Mouse (Mus musculus) neural tube, embryonic 14.5 days (tissue): ENCODE data around the gene Ahctf1. TPM values are rescaled to one million over a fixed set of nuclear protein-coding genes. Genes with fewer than 3 reads are reported as not detected.

ENCODE experiments used
- ATAC-seq: fragments of 200-750 bp; cut with Nextera tagmentation; 2 replicates; pipeline ENCODE4 v1.8.0; 2017; ENCODE audit warnings: low read depth, mild to moderate bottlenecking, moderate TSS enrichment, moderate library complexity
- H3K27ac ChIP-seq: fragments of 300-500 bp; sonication (generic); 2 replicates; pipeline ENCODE4 v1.5.1; 2014; ENCODE audit warnings: low read depth, mild to moderate bottlenecking, control low read depth, low read length, moderate library complexity, mixed read lengths
- H3K27me3 ChIP-seq: fragments of 300-500 bp; sonication (generic); 2 replicates; pipeline ENCODE4 v1.6.1; 2014; ENCODE audit warnings: low read length; ENCODE audit not compliant: control insufficient read depth, insufficient read depth
- H3K36me3 ChIP-seq: fragments of 300-500 bp; sonication (generic); 2 replicates; pipeline ENCODE4 v1.6.1; 2014; ENCODE audit warnings: low read length, mixed read lengths; ENCODE audit not compliant: control insufficient read depth, insufficient read depth
- H3K4me1 ChIP-seq: fragments of 300-500 bp; sonication (generic); 2 replicates; pipeline ENCODE4 v1.6.1; 2014; ENCODE audit warnings: low read length; ENCODE audit not compliant: control insufficient read depth, insufficient read depth
- H3K4me2 ChIP-seq: fragments of 300-500 bp; sonication (generic); 2 replicates; pipeline ENCODE4 v1.6.1; 2014; ENCODE audit warnings: mild to moderate bottlenecking, low read depth, low read length, control low read depth
- H3K4me3 ChIP-seq: fragments of 300-500 bp; sonication (generic); 2 replicates; pipeline ENCODE4 v1.5.1; 2014; ENCODE audit warnings: low read depth, low read length, control low read depth, mixed read lengths
- H3K9ac ChIP-seq: fragments of 300-500 bp; sonication (generic); replicated peaks from 2 replicates; pipeline ENCODE4 v1.6.1; 2014; ENCODE audit warnings: low read depth, mild to moderate bottlenecking, control low read depth, low read length, mixed read lengths
- H3K9me3 ChIP-seq: fragments of 300-500 bp; sonication (generic); 2 replicates; pipeline ENCODE4 v1.6.1; 2016; ENCODE audit warnings: low read length; ENCODE audit not compliant: control insufficient read depth
- WGBS: fragments of 180-500 bp; shearing (Covaris S2); extraction: QIAGEN DNeasy Blood & Tissue Kit; methylation state at CpG from one replicate; pipeline ENCODE4 v1.1.7; 2014; 5-methylcytosine and 5-hydroxymethylcytosine counted together
- polyA plus RNA-seq: library from polyadenylated mRNA; unstranded; fragments of >200 nt; fragmentation: Nextera tagmentation; extraction: Ambion mirVana; gene quantifications from 2 replicates; pipeline ENCODE4 v1.2.1, GENCODE M21; 2014

Gene Ahctf1
- polyA plus RNA-seq, 1 experiment from 2014 or later: 23.6 TPM

DNA sequence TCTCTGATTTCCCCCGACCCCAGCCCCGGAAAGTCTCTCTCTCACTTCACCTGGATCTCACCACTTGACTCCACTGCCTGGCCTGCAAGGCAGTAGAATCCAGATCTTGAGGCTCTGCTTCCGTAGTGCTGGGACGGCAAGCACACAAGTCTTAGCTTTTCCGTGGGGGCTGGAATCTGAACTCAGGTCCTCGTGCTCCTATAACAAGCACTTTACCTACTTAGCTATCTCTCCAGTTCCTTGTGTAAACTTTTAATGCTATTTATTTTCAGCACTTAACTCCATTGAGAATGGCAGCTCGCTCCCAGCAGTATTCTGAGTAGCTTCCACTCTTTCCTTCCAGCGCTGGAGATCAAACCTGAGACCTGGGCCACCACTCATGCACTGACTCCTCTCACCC, 26.6 kb downstream of the Ahctf1 start:
- H3K4me2 ChIP-seq: no peak overlapping the region
- no peak for ATAC-seq
- no peak overlapping the region for H3K9ac ChIP-seq
- no peaks in the 10 kb centered on the region for H3K27me3 ChIP-seq
- peaks cover 65% of the 10 kb centered on the region for H3K36me3 ChIP-seq
- no peak overlapping the region for H3K4me3 ChIP-seq
- WGBS: 95% methylated on average over 8 of the region's 8 CpGs
- H3K27ac ChIP-seq: no peak overlapping the region
- no peaks in the 10 kb centered on the region for H3K4me1 ChIP-seq
- H3K9me3 ChIP-seq: no peaks in the 10 kb centered on the region

- no peaks in the 10 kb centered on the region for H3K4me1 ChIP-seq
- peaks cover 61% of the 10 kb centered on the region for H3K36me3 ChIP-seq
- no peak overlapping the region for H3K4me3 ChIP-seq
- no peak overlapping the region for H3K4me2 ChIP-seq
- no peaks in the 10 kb centered on the region for H3K9me3 ChIP-seq
- WGBS: 84% methylated on average over 4 of the region's 4 CpGs
- H3K9ac ChIP-seq: no peak overlapping the region
- H3K27ac ChIP-seq: no peak overlapping the region
- no peak for ATAC-seq
- no peaks in the 10 kb centered on the region for H3K27me3 ChIP-seq
Observed at GRCm38 (mm10) chr1:179760553-179760952, 42.9 kb downstream of the Ahctf1 start.

- Histone ChIP-seq H3K36me3 (peaks cover 60% of the 10 kb centered on the region), H3K4me2 (no peak overlapping the region), H3K27me3 (no peaks in the 10 kb centered on the region), H3K4me3 (no peak overlapping the region), H3K9me3 (no peaks in the 10 kb centered on the region), H3K4me1 (no peaks in the 10 kb centered on the region), H3K9ac (no peak overlapping the region), H3K27ac (no peak overlapping the region)
- no peak for ATAC-seq
- WGBS: 95% methylated on average over 5 of the region's 5 CpGs
Observed at GRCm38 (mm10) chr1:179760086-179760485, 43.4 kb downstream of the Ahctf1 start.

- Histone ChIP-seq H3K4me1 (no peaks in the 10 kb centered on the region), H3K27ac (no peak overlapping the region), H3K27me3 (no peaks in the 10 kb centered on the region), H3K36me3 (peaks cover 62% of the 10 kb centered on the region), H3K9me3 (no peaks in the 10 kb centered on the region), H3K4me2 (no peak overlapping the region), H3K4me3 (no peak overlapping the region), H3K9ac (no peak overlapping the region)
- no peak for ATAC-seq
Observed at GRCm38 (mm10) chr1:179756477-179756876, 47.0 kb downstream of the Ahctf1 start.

DNA sequence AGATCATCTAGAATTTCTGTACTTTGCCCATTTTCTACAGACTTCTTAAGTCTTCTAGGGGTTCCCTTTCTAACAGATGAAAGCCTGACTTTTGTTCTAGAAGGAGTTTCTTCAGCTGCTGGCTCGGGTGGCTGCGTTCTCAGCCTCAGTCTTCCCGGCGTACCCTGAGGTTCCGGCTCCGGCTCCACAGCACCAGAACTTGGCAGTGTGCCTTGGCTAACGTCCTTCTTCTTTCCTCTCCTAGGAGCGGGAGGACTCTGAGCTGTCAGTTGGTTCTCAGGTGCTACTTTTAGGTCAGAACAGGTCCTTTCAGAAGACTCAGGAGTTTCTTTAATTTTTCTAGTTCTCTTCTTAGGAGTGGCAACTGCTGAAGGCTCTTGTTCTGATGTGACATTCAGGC, 50.5 kb downstream of the Ahctf1 start:
- 96% methylated on average over 8 of the region's 8 CpGs for WGBS
- no peak overlapping the region for H3K4me3 ChIP-seq
- no peaks in the 10 kb centered on the region for H3K9me3 ChIP-seq
- H3K27me3 ChIP-seq: no peaks in the 10 kb centered on the region
- H3K27ac ChIP-seq: no peak overlapping the region
- H3K4me1 ChIP-seq: no peaks in the 10 kb centered on the region
- no peak overlapping the region for H3K4me2 ChIP-seq
- ATAC-seq: no peak
- peaks cover 40% of the 10 kb centered on the region for H3K36me3 ChIP-seq
- H3K9ac ChIP-seq: no peak overlapping the region

DNA sequence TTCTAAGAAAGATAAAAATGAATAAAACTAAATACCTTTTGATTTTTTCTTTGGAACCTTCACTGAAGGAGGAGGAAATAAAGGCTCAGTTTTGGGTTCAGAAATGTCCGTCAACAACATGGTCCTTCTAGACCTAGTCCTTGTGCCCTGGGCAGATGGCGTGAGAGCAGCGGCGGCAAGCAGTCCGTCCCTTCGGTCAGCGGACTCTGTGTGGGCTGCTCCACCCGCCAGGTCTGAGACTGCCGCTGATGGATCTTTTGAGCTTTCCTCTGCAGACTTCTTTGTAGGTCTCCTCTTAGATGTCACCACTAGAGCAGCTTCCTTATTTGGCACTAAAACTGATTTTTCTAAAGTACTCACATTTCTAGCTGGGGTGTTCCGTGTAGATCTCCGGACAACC, 51.2 kb downstream of the Ahctf1 start:
- Histone ChIP-seq H3K9ac (no peak overlapping the region), H3K4me2 (no peak overlapping the region), H3K27me3 (no peaks in the 10 kb centered on the region), H3K27ac (no peak overlapping the region), H3K4me3 (no peak overlapping the region), H3K9me3 (no peaks in the 10 kb centered on the region), H3K4me1 (no peaks in the 10 kb centered on the region), H3K36me3 (peaks cover 40% of the 10 kb centered on the region)
- no peak for ATAC-seq
- 97% methylated on average over 11 of the region's 11 CpGs for WGBS

DNA sequence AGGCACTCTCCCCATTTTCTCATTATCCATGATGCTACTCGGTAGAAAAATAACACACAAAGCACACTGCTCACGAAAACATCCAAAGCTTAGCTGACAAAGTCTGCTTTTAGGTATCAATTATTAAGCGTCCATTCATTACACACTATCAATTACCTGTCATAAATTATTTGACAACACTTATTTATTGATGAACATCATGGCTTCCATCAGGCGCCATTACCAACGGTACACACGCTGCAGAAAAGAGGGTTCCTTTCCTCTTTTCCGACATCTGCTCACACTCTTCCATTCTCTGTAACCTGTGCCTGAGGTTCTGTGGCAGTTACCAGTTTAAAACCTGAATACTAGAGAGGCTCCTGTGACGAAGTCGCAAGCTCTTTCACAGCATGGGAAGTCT, 58.3 kb downstream of the Ahctf1 start, which contains the start of gene Kif28:
Gene Kif28 (minus strand): TSS at position 101 of the 400 bp plus-strand sequence.
- Histone ChIP-seq H3K27ac (no peak within 1 kb of the TSS), H3K36me3 (peaks cover 18% of the 10 kb centered on the region; the same call in 1 of the 2 replicates), H3K4me2 (no peak within 1 kb of the TSS), H3K9me3 (no peaks in the 10 kb centered on the region), H3K9ac (no peak within 1 kb of the TSS), H3K27me3 (no peaks in the 10 kb centered on the region), H3K4me3 (no peak within 1 kb of the TSS), H3K4me1 (no peaks in the 10 kb centered on the region)
- WGBS: 89% methylated on average over 9 of the region's 9 CpGs
- ATAC-seq: no peak

DNA sequence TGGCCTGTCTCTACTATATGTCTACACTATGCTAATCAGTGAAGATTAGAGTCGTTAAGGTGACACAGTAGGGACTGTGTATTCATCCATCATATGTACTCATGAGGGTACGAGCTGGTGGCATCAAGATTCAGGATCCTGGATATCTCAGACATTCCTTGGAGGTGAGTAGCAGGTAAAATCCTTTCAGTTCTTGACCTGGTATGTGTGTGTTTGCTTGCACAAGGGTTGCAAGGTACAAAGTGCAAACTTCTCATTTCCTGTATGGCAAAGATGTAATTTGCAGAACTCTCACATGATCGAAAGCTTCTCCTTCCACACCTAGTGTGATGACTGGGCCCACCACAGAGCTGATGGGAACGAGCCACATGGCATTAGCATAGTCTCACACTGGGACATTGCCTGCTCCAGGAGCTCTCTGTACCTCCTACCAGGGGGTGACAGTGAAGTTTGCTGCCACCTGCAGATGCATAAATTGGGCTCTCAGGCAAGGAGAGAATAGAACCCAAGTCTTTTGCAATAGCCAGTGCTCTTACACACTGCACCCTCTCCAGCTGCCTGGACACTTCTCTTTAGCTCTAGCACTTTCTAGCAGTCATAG, 59.8 kb downstream of the Ahctf1 start:
- no peak for ATAC-seq
- 85% methylated on average over 4 of the region's 4 CpGs for WGBS
- no peaks in the 10 kb centered on the region for H3K4me1 ChIP-seq
- H3K36me3 ChIP-seq: peaks cover 18% of the 10 kb centered on the region; the same call in 1 of the 2 replicates
- no peak overlapping the region for H3K9ac ChIP-seq
- no peak overlapping the region for H3K4me3 ChIP-seq
- no peak overlapping the region for H3K27ac ChIP-seq
- no peaks in the 10 kb centered on the region for H3K27me3 ChIP-seq
- H3K9me3 ChIP-seq: no peaks in the 10 kb centered on the region
- H3K4me2 ChIP-seq: no peak overlapping the region

GRCm38 (mm10) chr1:179736483-179736882, 67.0 kb downstream of the Ahctf1 start:
- no peaks in the 10 kb centered on the region for H3K4me1 ChIP-seq
- WGBS: 91% methylated on average over 3 of the region's 3 CpGs
- no peak overlapping the region for H3K4me2 ChIP-seq
- no peak overlapping the region for H3K4me3 ChIP-seq
- H3K36me3 ChIP-seq: no peaks in the 10 kb centered on the region
- no peaks in the 10 kb centered on the region for H3K9me3 ChIP-seq
- H3K27ac ChIP-seq: no peak overlapping the region
- no peak for ATAC-seq
- no peaks in the 10 kb centered on the region for H3K27me3 ChIP-seq
- H3K9ac ChIP-seq: no peak overlapping the region
